Mouse (Mus musculus): ENCODE measurements around the gene Hist1h3a. TPM values are rescaled to one million over a fixed set of nuclear protein-coding genes. Genes with fewer than 3 reads are reported as not detected.
"Not testable (repeated sequence)": the region's sequence is repeated elsewhere in the genome, so short reads cannot be mapped to it uniquely, and the experiment has no call there.

The Hist1h3a gene
- total RNA-seq, 2 experiments from 2014 or later = 16.6 to 17.0 TPM

DNA sequence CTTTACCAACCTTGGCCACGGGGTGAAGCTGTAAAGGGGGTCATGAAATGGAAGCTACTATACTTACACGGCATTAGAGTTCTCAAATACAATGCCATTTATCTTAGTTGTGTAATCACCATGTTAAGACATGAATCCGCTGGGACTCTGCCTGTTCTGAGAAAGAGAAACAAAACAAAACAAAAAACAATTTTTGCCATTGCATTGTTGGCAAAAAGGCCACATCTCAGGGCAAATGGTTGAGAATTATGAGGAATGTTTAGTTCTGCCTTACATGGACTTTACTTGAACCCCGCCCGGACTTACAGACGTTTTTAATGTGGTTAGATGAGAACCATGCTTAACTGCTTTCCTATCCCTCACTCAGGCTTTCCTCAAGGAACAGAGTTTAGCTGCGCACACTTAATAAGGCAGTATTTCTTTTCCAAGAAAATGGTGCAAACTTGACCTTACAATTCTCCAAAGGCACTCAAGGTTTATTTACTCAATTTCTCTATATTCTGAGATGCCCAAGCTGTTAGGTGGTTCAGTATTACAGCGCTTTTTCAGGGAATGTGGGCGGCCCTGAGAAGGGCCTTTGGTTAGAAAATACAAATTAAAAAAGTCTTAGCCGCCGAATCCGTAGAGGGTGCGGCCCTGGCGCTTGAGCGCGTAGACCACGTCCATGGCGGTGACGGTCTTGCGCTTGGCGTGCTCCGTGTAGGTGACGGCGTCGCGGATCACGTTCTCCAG lies 1.8 kb downstream of the Hist1h3a start:
- DNase-seq = no peak
- intact Hi-C loops (cut with DNase I) = loop anchor here (5.0 to 10.0 kb wide), 2 partner anchors 138 to 396 kb away; partner anchors contain the start of genes Hist1h1e, Hist1h2be and Zfp322a

- DNase-seq = no peak
- intact Hi-C loops (cut with DNase I) = loop anchor here (5.0 to 10.0 kb wide), 2 partner anchors 138 to 395 kb away; partner anchors contain the start of genes Hist1h1e, Hist1h2be and Zfp322a
These were observed 2.3 kb downstream of the Hist1h3a start for GRCm38 (mm10) chr13:23759916-23760239.

GRCm38 (mm10) chr13:23759251-23759771 lies 2.9 kb downstream of the Hist1h3a start:
- no peak for DNase-seq
- intact Hi-C loops (cut with DNase I) = no loop called here

DNA sequence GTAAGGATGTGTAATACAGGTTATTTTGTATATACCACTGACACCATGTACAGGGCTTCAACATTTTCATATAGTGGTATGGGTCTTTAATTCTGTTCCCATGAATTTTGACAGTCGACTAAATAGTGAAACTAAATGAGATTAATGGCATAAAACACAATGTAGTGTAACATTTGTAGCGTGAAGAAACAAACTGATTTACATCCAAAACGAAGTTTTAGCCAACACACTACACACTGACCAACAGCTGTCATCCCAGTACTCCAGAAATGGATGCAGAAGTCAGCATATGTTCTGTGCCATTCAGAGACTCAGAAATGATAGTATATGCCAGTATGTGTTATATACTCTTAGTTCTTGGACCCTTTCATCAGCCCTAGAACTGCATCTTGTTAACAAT lies 4.3 kb downstream of the Hist1h3a start:
- intact Hi-C loops (cut with DNase I) = no loop called here
- DNase-seq = no peak

DNA sequence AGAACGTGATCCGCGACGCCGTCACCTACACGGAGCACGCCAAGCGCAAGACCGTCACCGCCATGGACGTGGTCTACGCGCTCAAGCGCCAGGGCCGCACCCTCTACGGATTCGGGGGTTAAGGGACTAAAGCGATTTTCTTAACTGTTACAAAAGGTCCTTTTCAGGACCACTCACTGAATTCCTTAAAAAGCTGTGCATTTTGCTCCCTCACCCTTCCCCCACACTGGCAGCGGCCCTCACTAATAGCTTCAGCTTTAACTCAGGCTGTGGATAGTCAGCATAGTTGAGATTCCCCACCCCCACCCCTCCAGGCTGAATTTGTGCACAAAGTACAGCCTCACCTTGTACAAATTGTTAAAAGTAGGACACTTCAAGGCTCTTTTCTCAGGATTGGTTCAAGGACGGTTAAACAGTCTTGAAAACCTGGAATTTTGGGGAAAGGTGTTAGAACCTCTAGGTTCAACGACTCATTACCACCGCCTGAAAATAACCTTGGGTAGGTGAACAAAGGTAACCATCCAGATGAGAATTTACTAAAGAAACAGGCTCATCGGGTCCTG lies 4.9 kb downstream of the Hist1h3a start:
- DNase-seq = no peak
- intact Hi-C loops (cut with DNase I) = no loop called here

GRCm38 (mm10) chr13:23756790-23757189 lies 5.4 kb downstream of the Hist1h3a start, which contains the start of gene Hist1h4b:
Gene Hist1h4b (plus strand): TSS chr13:23757013.
- intact Hi-C loops (cut with DNase I) = no loop called here
- DNase-seq = peak; percentile 79 to 82

- intact Hi-C loops (cut with DNase I) = no loop called here
- DNase-seq = no peak
These were observed 7.2 kb downstream of the Hist1h3a start for GRCm38 (mm10) chr13:23755000-23755399.

DNA sequence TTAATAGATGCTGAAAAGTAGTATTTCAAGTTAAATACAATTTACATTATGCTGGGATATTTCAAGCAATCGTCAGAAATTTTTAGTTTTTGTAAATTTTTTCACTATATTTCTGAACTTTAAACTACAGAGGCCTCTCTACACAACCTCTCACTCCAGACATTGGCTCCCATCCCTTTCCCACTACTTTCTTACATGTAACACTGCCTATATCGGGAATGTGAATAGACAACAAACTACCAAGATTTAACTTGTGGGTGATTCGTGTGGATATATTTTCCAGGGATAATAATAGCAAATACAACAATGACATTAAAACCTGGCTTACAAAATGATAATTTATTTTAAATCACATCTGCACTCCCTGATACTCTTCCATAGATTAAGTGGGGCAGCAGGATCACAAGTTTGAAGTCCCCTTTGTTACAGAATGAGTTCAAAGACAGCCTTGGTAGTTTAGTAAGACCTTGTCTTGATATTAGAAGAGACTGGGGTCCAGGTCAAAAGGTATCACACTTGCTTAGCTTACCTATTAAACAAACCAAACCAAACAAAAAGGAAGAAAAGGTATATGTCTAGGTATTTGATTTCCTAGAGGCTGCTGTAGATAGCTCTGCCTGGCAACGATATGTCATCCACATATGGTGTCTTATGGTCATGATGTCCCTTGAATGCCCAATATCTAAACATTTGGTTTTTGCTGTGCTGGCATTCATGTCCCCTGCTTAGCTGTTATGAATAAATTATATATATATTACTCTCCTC lies 8.7 kb downstream of the Hist1h3a start:
- intact Hi-C loops (cut with DNase I) = no loop called here
- no peak for DNase-seq

DNA sequence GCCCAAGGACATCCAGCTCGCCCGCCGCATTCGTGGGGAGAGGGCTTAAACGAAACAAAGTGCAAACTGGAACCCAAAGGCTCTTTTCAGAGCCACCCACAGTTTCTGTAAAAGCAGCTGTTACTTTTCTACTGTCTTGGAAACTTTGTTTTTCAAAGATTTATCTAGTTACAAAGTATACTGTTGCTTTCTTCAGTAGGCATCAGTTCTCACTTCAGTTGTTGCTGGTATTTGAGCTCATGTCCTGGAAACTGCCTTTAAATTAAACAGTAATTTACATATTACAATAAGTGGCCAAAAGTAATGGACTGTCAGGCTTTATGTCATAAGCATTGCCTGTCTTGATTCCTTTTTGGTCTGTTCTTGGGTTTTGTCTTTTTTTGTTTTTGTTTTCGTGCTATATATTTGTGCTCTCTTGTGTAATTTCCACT lies 9.4 kb downstream of the Hist1h3a start:
- intact Hi-C loops (cut with DNase I) = no loop called here
- no peak for DNase-seq

DNA sequence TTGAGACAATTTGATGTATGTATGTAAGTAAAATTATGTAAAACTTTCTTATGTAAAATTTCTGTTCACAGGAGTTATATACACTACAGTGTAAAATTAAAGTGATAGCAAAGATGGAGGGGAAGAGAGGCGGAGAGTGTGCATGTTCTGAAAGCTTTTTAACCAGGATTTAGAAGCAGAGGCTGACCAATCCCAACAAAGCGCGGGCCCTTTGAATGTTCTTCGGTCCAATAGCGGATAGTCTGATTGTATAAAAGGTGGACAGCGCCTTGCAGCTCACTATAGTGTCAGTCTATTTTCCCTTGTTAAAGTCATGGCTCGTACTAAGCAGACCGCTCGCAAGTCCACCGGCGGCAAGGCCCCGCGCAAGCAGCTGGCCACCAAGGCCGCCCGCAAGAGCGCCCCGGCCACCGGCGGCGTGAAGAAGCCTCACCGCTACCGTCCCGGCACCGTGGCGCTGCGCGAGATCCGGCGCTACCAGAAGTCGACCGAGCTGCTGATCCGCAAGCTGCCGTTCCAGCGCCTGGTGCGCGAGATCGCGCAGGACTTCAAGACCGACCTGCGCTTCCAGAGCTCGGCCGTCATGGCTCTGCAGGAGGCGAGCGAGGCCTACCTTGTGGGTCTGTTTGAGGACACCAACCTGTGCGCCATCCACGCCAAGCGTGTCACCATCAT lies 10.0 kb downstream of the Hist1h3a start, which contains the start of gene Hist1h3b:
Gene Hist1h3b, plus strand, starts transcription at position 201 of the 675 bp plus-strand sequence.
- DNase-seq = peak; percentile 79 to 86
- intact Hi-C loops (cut with DNase I) = not testable (repeated sequence)

- intact Hi-C loops (cut with DNase I) = no loop called here
- no peak for DNase-seq
These were observed 10.7 kb downstream of the Hist1h3a start for GRCm38 (mm10) chr13:23751478-23751956.

- intact Hi-C loops (cut with DNase I) = not testable (repeated sequence)
- peak; percentile 47 to 64 for DNase-seq
These were observed 11.2 kb downstream of the Hist1h3a start, which contains the start of gene Hist1h2ab for GRCm38 (mm10) chr13:23750839-23751477. Gene Hist1h2ab (plus strand): TSS chr13:23751126.

DNA sequence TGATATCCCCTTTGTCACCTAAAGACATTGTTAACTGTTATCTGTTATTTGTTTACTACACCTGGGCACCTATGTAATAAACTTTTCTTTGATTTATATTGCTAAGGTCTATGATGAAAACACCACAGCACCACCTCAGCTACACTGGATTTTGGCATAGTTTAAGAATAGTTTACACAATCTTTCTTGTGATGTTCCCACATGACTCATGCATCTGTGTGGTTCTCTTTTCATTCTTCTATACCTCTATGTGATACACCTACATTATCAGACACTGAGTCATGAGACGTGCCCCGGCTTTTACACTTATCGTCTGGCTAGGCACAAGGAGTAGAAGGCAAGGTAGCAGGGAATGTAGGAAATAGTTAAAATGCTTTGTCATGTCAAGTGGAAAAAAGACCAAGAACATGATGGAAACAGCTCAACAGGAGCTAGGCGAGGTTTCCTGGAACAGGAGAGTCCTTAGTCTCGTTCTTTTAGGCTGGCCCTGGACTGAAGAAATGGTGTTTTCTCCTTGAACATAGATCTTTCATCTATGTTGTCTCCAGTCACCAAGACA lies 12.5 kb downstream of the Hist1h3a start:
- DNase-seq = no peak
- intact Hi-C loops (cut with DNase I) = loop anchor here (5.0 to 10.0 kb wide), 2 partner anchors 167 to 1925 kb away; partner anchors contain the start of gene Hist1h4d

- intact Hi-C loops (cut with DNase I) = loop anchor here (5.0 to 10.0 kb wide), 2 partner anchors 166 to 1923 kb away; partner anchors contain the start of gene Hist1h4d
- no peak for DNase-seq
These were observed 14.3 kb downstream of the Hist1h3a start for GRCm38 (mm10) chr13:23747892-23748288.

- intact Hi-C loops (cut with DNase I) = loop anchor here (5.0 to 10.0 kb wide), 2 partner anchors 165 to 1922 kb away; partner anchors contain the start of gene Hist1h4d
- no peak for DNase-seq
These were observed 14.9 kb downstream of the Hist1h3a start for GRCm38 (mm10) chr13:23747081-23747891.

DNA sequence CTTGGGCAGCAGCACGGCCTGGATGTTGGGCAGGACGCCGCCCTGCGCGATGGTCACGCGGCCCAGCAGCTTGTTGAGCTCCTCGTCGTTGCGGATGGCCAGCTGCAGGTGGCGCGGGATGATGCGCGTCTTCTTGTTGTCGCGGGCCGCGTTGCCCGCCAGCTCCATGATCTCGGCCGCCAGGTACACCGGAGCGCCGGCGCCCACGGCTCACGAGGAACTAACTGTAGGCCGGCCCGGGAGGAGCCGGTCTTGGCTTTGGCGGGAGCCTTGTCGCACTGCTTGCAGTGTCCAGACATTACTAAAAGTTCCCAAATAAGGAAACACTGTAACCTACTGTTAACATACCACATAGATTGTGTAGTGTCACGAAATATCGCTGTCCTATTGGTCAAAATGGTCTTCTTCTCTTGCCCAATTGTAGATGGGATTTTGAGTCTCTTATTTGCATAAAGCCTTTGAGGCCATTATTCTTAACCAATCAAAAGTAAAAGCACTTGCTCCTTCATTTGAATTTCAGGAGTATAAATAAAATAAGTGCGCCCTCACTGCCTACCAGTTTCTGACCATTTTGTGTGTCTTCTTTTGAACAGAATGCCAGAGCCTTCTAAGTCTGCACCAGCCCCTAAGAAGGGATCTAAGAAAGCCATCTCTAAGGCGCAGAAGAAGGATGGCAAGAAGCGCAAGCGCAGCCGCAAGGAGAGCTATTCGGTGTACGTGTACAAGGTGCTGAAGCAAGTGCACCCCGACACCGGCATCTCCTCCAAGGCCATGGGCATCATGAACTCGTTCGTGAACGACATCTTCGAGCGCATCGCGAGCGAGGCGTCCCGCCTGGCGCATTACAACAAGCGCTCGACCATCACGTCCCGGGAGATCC lies 15.7 kb downstream of the Hist1h3a start, which contains the start of gene Hist1h2bb:
Gene Hist1h2bb, plus strand, starts transcription at position 534 of the 880 bp plus-strand sequence.
- peak; percentile 64 to 83 for DNase-seq
- intact Hi-C loops (cut with DNase I) = loop anchor here (5.0 to 10.0 kb wide), 2 partner anchors 164 to 1922 kb away; partner anchors contain the start of gene Hist1h4d
